Mouse (Mus musculus) forebrain, embryonic 14.5 days (tissue): ENCODE results near the gene AC131692.1. TPM values are rescaled to one million over a fixed set of nuclear protein-coding genes. Genes with fewer than 3 reads are reported as not detected.
A peak's percentile ranks its signal among the peaks of the same experiment; 100 is the strongest.
"Not testable (repeated sequence)": the region's sequence is repeated elsewhere in the genome, so short reads cannot be mapped to it uniquely, and the experiment has no call there.

Source experiments
- ATAC-seq: fragments of 200-750 bp; cut with Nextera tagmentation; 2 replicates; pipeline ENCODE4 v1.8.0; 2017; ENCODE audit warnings: mild to moderate bottlenecking, moderate library complexity
- DNase-seq: peaks from one replicate; pipeline ENCODE4 v3.0.0-alpha.2; 2015; ENCODE audit warnings: low spot score
- H3K27ac ChIP-seq: fragments of 300-500 bp; sonication (generic); 2 replicates; pipeline ENCODE4 v1.5.1; 2014; ENCODE audit warnings: low read depth, mild to moderate bottlenecking, control low read depth, low read length, moderate library complexity
- H3K27me3 ChIP-seq: fragments of 300-500 bp; sonication (generic); replicated peaks from 2 replicates; pipeline ENCODE4 v1.6.1; 2014; ENCODE audit warnings: low read length, control low read depth, mixed read lengths; ENCODE audit not compliant: control insufficient read depth, insufficient read depth
- H3K36me3 ChIP-seq: fragments of 300-500 bp; sonication (generic); 2 replicates; pipeline ENCODE4 v1.6.1; 2014; ENCODE audit warnings: low read length, control low read depth; ENCODE audit not compliant: control insufficient read depth, insufficient read depth
- H3K4me1 ChIP-seq: fragments of 300-500 bp; sonication (generic); 2 replicates; pipeline ENCODE4 v1.6.1; 2014; ENCODE audit warnings: antibody characterized with exemption, low read length, control low read depth; ENCODE audit not compliant: control insufficient read depth, insufficient read depth
- H3K4me2 ChIP-seq: fragments of 300-500 bp; sonication (generic); 2 replicates; pipeline ENCODE4 v1.6.1; 2014; ENCODE audit warnings: mild to moderate bottlenecking, control low read depth, low read length
- H3K4me3 ChIP-seq: fragments of 300-500 bp; sonication (generic); 2 replicates; pipeline ENCODE4 v1.5.1; 2014; ENCODE audit warnings: low read depth, low read length, control low read depth
- H3K9ac ChIP-seq: fragments of 300-500 bp; sonication (generic); 2 replicates; pipeline ENCODE4 v1.6.1; 2014; ENCODE audit warnings: mild to moderate bottlenecking, low read length, control low read depth, moderate library complexity
- H3K9me3 ChIP-seq: fragments of 300-500 bp; sonication (generic); replicated peaks from 2 replicates; pipeline ENCODE4 v1.6.1; 2016; ENCODE audit warnings: low read length, control low read depth, mixed read lengths; ENCODE audit not compliant: control insufficient read depth
- WGBS: fragments of 180-500 bp; shearing (Covaris S2); extraction: QIAGEN DNeasy Blood & Tissue Kit; methylation state at CpG from one replicate; pipeline ENCODE4 v1.1.7; 2014; 5-methylcytosine and 5-hydroxymethylcytosine counted together
- polyA plus RNA-seq: library from polyadenylated mRNA; unstranded; fragments of >200 nt; fragmentation: Nextera tagmentation; extraction: Ambion mirVana; gene quantifications from 2 replicates; pipeline ENCODE4 v1.2.1, GENCODE M21; 2014

AC131692.1 gene
- polyA plus RNA-seq, 1 experiment from 2014 or later: not detected

DNA sequence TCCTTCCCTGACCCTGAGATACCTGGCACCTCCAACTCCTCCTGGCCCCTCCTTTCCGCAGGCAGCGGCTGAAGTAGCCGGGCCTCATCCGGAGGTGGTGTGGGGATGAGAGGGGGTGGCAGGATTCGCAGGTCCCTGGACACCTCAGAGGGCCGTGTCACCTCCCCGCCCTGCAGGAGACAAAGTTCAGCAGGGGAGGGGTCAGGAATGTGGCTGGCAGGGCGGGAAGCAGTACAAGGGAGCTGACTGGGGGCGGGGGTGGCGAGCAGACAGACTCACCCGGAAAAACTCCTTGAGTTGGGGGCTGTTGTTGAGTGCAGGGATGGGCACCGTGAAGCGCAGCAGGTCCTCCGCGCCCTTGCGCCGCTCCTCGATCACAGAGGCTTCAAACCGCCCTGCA, 27.5 kb downstream of the AC131692.1 start:
- peaks cover 12% of the 10 kb centered on the region for H3K4me1 ChIP-seq
- ATAC-seq (no peak), DNase-seq (no peak)
- 31% methylated on average over 19 of the region's 19 CpGs for WGBS
- 0 out of 2 replicates have a peak, but pooled peaks cover 5% of the 10 kb centered on the region for H3K36me3 ChIP-seq
- no peak overlapping the region for H3K4me2 ChIP-seq
- no peak overlapping the region for H3K27ac ChIP-seq
- no peak overlapping the region for H3K9ac ChIP-seq
- H3K9me3 ChIP-seq: no peaks in the 10 kb centered on the region
- H3K27me3 ChIP-seq: no peaks in the 10 kb centered on the region
- H3K4me3 ChIP-seq: no peak overlapping the region

DNA sequence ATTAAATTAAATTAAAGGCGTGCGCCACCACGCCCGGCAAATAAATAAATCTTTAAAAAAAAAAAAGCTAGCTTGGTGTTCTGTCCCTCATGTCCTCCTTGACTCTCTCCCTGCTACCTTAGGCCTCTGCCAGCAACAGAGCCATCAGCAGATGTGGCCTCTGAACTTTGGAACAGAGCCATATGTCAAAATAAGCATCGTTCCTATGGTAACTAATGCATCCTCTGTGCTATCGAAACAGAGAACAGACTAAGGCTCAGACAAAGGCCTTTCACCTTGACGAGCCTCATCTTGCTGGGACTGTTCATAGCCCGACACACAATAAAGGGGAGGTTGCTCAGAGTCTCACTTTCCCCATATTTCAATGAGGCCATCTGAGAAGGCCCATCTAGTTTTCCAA, 29.1 kb downstream of the AC131692.1 start:
- H3K9ac ChIP-seq: no peak overlapping the region
- peak overlapping the region; percentile 27; the same call in 1 of the 2 replicates for H3K27ac ChIP-seq
- ATAC-seq (no peak), DNase-seq (peak; percentile 35)
- H3K27me3 ChIP-seq: no peaks in the 10 kb centered on the region
- no peaks in the 10 kb centered on the region for H3K9me3 ChIP-seq
- 68% methylated on average over 8 of the region's 8 CpGs for WGBS
- H3K36me3 ChIP-seq: 0 out of 2 replicates have a peak, but pooled peaks cover 5% of the 10 kb centered on the region
- H3K4me2 ChIP-seq: no peak overlapping the region
- peaks cover 5% of the 10 kb centered on the region; the same call in 1 of the 2 replicates for H3K4me1 ChIP-seq
- no peak overlapping the region for H3K4me3 ChIP-seq

DNA sequence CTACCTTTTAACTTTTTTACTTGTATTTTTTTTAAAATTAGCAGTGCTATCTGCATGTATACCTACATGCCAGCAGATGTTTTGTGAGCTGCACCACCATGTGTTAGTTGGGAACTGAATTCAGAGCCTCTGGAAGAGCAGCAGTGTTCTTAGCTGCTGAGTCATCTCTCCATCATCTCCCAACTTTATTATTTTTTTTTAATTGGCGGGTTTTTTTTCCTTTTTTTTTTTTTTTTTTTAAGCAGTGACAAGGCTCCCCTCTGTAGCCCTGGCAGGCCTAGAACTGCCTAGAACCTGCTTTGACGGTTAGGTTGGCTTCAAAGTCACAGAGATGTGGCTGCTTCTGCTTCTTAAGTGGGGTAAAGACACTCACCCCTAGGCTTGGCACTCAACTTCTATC, 30.7 kb downstream of the AC131692.1 start:
- ATAC-seq (no peak), DNase-seq (no peak)
- Histone ChIP-seq H3K9me3 (no peaks in the 10 kb centered on the region), H3K4me2 (no peak overlapping the region), H3K27ac (no peak overlapping the region), H3K36me3 (0 out of 2 replicates have a peak, but pooled peaks cover 5% of the 10 kb centered on the region), H3K4me3 (no peak overlapping the region), H3K27me3 (no peaks in the 10 kb centered on the region), H3K9ac (no peak overlapping the region), H3K4me1 (peaks cover 3% of the 10 kb centered on the region; the same call in 1 of the 2 replicates)
- 73% methylated on average over 2 of the region's 2 CpGs for WGBS

DNA sequence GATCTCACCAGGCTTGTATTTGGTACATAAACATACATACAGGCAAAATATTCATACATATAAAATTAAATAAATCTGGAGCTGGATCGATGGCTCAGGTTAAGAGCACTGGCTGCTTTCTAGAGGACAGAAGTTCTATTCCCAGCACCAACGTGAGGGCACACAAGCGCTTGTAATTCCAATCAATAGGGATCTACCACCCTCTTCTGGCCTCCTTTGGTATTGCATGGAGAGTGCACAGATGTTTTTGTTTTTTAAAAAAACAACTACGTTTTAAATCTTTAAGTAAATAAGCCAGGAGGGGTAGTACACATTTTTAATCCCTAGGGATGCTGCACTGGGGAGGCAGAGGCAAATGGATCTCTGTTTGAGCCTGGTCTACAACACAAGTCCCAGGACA, 32.1 kb downstream of the AC131692.1 start:
- Histone ChIP-seq H3K4me2 (no peak overlapping the region), H3K4me3 (no peak overlapping the region)

DNA sequence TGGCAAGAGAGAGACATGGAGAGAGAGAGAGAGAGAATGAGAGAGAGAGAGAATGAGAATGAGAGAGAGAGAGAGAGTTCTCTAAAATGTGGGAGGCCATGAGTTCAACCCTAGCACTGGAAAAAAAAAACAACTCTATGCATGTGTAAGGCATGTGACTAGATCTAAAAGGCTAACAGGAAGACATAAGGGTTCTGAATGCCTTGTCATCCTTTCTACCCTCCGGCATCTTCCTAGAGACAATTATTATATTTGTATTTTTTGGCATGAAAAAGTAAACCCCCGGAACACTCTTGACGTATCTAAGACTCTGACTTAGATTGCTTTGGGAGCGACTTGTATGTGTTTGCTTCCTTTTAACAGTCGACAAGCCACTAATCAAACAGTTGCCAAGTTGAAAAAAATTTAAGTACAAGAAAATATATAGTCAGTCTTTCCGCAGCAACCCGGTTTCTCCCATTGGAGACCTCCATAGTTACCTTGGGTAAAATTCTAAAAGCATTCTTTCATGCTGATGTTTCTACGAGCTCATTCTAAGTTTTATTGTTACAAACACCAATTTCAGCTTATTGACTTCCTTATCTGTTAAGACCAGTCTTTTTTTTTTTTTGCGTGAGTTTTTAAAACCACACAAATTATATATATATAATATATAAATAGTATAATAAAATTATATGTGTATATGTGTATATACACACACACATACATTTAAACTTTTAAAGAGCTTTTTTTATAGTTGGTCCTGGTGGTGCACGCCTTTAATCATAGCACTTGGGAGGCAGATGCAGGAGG, 32.8 kb downstream of the AC131692.1 start:
- Histone ChIP-seq H3K27me3 (no peaks in the 10 kb centered on the region), H3K4me1 (peaks cover 3% of the 10 kb centered on the region; the same call in 1 of the 2 replicates), H3K4me2 (peak overlapping the region; percentile 63), H3K36me3 (0 out of 2 replicates have a peak, but pooled peaks cover 5% of the 10 kb centered on the region), H3K9me3 (no peaks in the 10 kb centered on the region), H3K27ac (no peak overlapping the region), H3K9ac (peak overlapping the region; percentile 70; the same call in 1 of the 2 replicates), H3K4me3 (peak overlapping the region; percentile 46)
- WGBS: 75% methylated on average over 10 of the region's 10 CpGs
- DNase-seq (no peak), ATAC-seq (no peak)

More for the DNA sequence above, 32.1 kb downstream of the AC131692.1 start:
- DNase-seq (peak; percentile 57), ATAC-seq (no peak)
- 28% methylated on average over 4 of the region's 4 CpGs for WGBS
- Histone ChIP-seq H3K4me1 (peaks cover 3% of the 10 kb centered on the region; the same call in 1 of the 2 replicates), H3K36me3 (0 out of 2 replicates have a peak, but pooled peaks cover 5% of the 10 kb centered on the region), H3K27me3 (no peaks in the 10 kb centered on the region), H3K27ac (no peak overlapping the region), H3K9ac (no peak overlapping the region), H3K9me3 (no peaks in the 10 kb centered on the region)

DNA sequence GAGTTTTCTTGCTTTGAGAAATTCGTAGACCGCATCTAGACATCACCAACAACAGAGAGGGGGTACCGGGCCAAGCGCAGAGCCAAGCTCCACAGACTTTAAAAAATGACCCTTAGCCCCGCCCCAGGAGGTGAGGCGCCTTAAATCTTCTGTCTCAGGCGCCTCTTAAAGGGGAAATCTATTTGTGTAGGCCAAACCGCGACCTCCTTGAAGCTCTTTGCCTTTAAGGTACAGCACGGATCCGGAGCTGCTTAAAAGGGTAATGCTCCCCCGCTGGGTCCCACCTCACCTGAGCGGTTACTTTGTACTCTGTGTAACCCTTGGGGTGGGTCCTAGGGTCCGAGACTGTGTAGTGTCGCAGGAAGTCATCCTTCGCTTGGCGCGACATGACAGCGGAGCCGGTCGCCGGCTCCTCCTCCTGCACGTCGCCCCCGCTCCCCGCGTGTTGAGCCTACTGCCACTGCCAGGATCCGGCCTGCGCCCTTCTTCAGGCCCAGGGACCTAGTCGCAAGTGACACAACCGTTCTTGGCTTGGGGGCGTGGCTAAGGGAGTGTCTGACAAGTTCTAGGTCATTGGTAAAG, 33.6 kb downstream of the AC131692.1 start, which contains the start of gene Snx15:
TSS of gene Snx15 (minus strand) at position 545 of the 582 bp plus-strand sequence.
- Histone ChIP-seq H3K27ac (peak within 1 kb of the TSS; percentile 84), H3K4me1 (peaks cover 3% of the 10 kb centered on the region; the same call in 1 of the 2 replicates), H3K9ac (peak within 1 kb of the TSS; percentile 70), H3K4me2 (peak within 1 kb of the TSS; percentile 63), H3K9me3 (no peaks in the 10 kb centered on the region), H3K36me3 (0 out of 2 replicates have a peak, but pooled peaks cover 5% of the 10 kb centered on the region), H3K27me3 (no peaks in the 10 kb centered on the region), H3K4me3 (peak within 1 kb of the TSS; percentile 46)
- ATAC-seq (peak; percentile 96), DNase-seq (peak; percentile 97)
- WGBS: under 1% methylated on average over 32 of the region's 32 CpGs

DNA sequence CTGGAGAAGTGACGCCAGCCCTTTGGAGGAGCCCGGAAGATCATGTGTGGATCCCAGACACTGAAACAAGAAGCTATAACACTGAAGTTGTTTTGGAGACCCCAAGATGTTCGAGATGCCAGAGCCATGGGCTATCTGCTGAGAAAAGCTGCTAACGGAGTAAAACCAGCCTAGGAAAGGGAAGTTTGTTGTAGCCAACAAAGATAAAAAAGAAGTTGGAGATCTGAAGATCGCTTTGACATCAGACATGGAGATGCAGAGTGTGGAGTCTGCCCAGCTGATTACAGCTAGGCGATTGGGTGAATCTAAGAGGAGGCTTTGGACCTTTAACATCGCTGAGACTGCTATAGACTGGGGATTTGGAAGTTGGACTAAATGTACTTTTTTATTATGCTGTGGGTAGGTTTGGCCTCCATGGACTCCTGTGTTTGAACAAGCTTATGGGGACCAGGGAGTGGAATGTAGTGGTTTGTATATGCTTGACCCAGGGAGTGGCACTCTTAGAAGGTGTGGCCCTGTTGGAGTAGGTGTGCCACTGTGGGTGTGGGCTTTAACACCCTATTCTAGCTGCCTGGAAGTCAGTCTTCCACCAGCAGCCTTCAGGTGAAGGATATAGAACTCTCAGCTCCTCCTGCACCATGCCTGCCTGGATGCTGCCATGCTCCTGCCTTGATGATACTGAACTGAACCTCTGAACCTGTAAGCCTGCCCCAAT, 36.4 kb downstream of the AC131692.1 start:
- H3K36me3 ChIP-seq: peaks cover 10% of the 10 kb centered on the region
- not testable (repeated sequence) for H3K4me1 ChIP-seq, H3K27me3 ChIP-seq, H3K9ac ChIP-seq, H3K9me3 ChIP-seq, H3K4me2 ChIP-seq, H3K27ac ChIP-seq, DNase-seq, ATAC-seq, H3K4me3 ChIP-seq
- WGBS: 81% methylated on average over 7 of the region's 7 CpGs

DNA sequence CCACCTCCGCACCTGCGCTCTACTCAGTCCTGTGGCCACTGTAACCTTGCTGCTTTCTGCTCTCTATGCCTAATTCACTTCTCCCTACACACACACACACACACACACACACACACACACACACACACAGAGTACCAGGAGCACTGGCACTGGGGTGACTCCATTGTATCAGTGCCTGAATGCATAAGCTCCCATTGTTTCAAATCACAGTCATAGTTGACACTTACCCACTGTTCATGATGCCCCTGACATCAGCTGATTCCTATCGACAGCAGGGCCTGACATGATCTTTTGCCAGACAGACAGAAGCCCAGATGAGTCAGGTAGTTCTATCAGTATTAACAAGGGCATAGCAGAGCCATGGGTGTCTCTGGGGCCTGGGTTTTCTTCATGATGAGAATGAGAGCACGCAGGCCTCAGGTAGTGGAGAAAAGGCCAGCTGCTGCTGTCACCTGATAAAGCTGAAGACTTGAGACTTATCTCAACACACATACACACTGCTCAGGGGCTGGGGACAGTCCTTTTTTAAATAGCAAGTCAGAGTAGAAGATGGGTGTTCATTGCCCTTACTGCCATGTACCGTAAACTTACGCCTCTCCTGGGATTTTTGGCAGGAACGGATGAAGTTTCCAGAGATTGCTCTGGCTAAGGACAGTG, 38.1 kb downstream of the AC131692.1 start:
- no peaks in the 10 kb centered on the region for H3K9me3 ChIP-seq
- no peak for ATAC-seq
- 86% methylated on average over 7 of the region's 7 CpGs for WGBS
- H3K27ac ChIP-seq: no peak overlapping the region
- peaks cover 27% of the 10 kb centered on the region for H3K36me3 ChIP-seq
- no peak overlapping the region for H3K4me2 ChIP-seq
- no peak overlapping the region for H3K4me3 ChIP-seq
- H3K9ac ChIP-seq: no peak overlapping the region
- no peak for DNase-seq
- no peaks in the 10 kb centered on the region for H3K27me3 ChIP-seq
- peaks cover 3% of the 10 kb centered on the region; the same call in 1 of the 2 replicates for H3K4me1 ChIP-seq
